Mouse (Mus musculus) kidney, embryonic 16.5 days (tissue): Measurements from ENCODE around the gene Pym1. TPM values are rescaled to one million over a fixed set of nuclear protein-coding genes. Genes with fewer than 3 reads are reported as not detected.
A peak's percentile ranks its signal among the peaks of the same experiment; 100 is the strongest.

Experiments used
- ATAC-seq: fragments of 200-750 bp; cut with Nextera tagmentation; 2 replicates; pipeline ENCODE4 v1.8.0; 2017; ENCODE audit warnings: moderate TSS enrichment; ENCODE audit not compliant: low FRiP score, low TSS enrichment
- H3K27ac ChIP-seq: fragments of 300-500 bp; sonication (generic); 2 replicates; pipeline ENCODE4 v1.5.1; 2014; ENCODE audit warnings: low read length
- H3K27me3 ChIP-seq: fragments of 300-500 bp; sonication (generic); 2 replicates; pipeline ENCODE4 v1.6.1; 2014; ENCODE audit warnings: low read length, control low read depth, mixed read lengths; ENCODE audit not compliant: insufficient read depth
- H3K36me3 ChIP-seq: fragments of 300-500 bp; sonication (generic); 2 replicates; pipeline ENCODE4 v1.6.1; 2014; ENCODE audit warnings: low read length, control low read depth, mixed read lengths; ENCODE audit not compliant: insufficient read depth
- H3K4me1 ChIP-seq: fragments of 300-500 bp; sonication (generic); 2 replicates; pipeline ENCODE4 v1.6.1; 2014; ENCODE audit warnings: low read length, control low read depth, mixed read lengths; ENCODE audit not compliant: insufficient read depth
- H3K4me2 ChIP-seq: fragments of 300-500 bp; sonication (generic); replicated peaks from 2 replicates; pipeline ENCODE4 v1.6.1; 2014; ENCODE audit warnings: low read depth, low read length
- H3K4me3 ChIP-seq: fragments of 300-500 bp; sonication (generic); 2 replicates; pipeline ENCODE4 v1.5.1; 2014; ENCODE audit warnings: mild to moderate bottlenecking, low read length
- H3K9ac ChIP-seq: fragments of 300-500 bp; sonication (generic); replicated peaks from 2 replicates; pipeline ENCODE4 v1.6.1; 2014; ENCODE audit warnings: low read length
- H3K9me3 ChIP-seq: fragments of 300-500 bp; sonication (generic); 2 replicates; pipeline ENCODE4 v1.6.1; 2016; ENCODE audit warnings: low read length, control low read depth
- WGBS: fragments of 180-500 bp; shearing (Covaris S2); extraction: QIAGEN DNeasy Blood & Tissue Kit; methylation state at CpG from one replicate; pipeline ENCODE4 v1.1.7; 2014; 5-methylcytosine and 5-hydroxymethylcytosine counted together
- polyA plus RNA-seq: library from polyadenylated mRNA; unstranded; fragments of >200 nt; fragmentation: Nextera tagmentation; extraction: Ambion mirVana; gene quantifications from 2 replicates; pipeline ENCODE4 v1.2.1, GENCODE M21; 2015

Pym1 gene
- polyA plus RNA-seq, 1 experiment from 2014 or later: 40.3 TPM

GRCm38 (mm10) chr10:128744211-128744610 is 3.5 kb upstream of the Pym1 start:
- Histone ChIP-seq H3K27me3 (peaks cover 7% of the 10 kb centered on the region; the same call in 1 of the 2 replicates), H3K27ac (peak overlapping the region; percentile 28; the same call in 1 of the 2 replicates), H3K36me3 (no peaks in the 10 kb centered on the region), H3K4me1 (peaks cover 28% of the 10 kb centered on the region), H3K4me2 (peak overlapping the region; percentile 93), H3K4me3 (peak overlapping the region; percentile 64), H3K9me3 (no peaks in the 10 kb centered on the region), H3K9ac (peak overlapping the region; percentile 79)
- ATAC-seq: no peak
- 28% methylated on average over 8 of the region's 8 CpGs for WGBS

GRCm38 (mm10) chr10:128744680-128745601 is 2.7 kb upstream of the Pym1 start, which contains the start of gene Dgka:
Gene Dgka (minus strand): TSS chr10:128744855.
- Histone ChIP-seq H3K27me3 (peaks cover 7% of the 10 kb centered on the region; the same call in 1 of the 2 replicates), H3K9me3 (no peaks in the 10 kb centered on the region), H3K4me3 (peak within 1 kb of the TSS; percentile 64), H3K4me1 (peaks cover 35% of the 10 kb centered on the region), H3K9ac (peak within 1 kb of the TSS; percentile 79), H3K36me3 (no peaks in the 10 kb centered on the region), H3K27ac (peak within 1 kb of the TSS; percentile 28), H3K4me2 (peak within 1 kb of the TSS; percentile 93)
- WGBS: 23% methylated on average over 18 of the region's 18 CpGs
- ATAC-seq: no peak

GRCm38 (mm10) chr10:128745946-128746613 is 1.6 kb upstream of the Pym1 start:
- Histone ChIP-seq H3K9me3 (no peaks in the 10 kb centered on the region), H3K27ac (no peak overlapping the region), H3K27me3 (peaks cover 7% of the 10 kb centered on the region; the same call in 1 of the 2 replicates), H3K4me2 (no peak overlapping the region), H3K9ac (no peak overlapping the region), H3K4me3 (no peak overlapping the region), H3K4me1 (peaks cover 36% of the 10 kb centered on the region), H3K36me3 (no peaks in the 10 kb centered on the region)
- 90% methylated on average over 10 of the region's 10 CpGs for WGBS
- ATAC-seq: no peak

GRCm38 (mm10) chr10:128746972-128747645 is 580 bp upstream of the Pym1 start:
- Histone ChIP-seq H3K27ac (peak overlapping the region; percentile 99), H3K4me1 (peaks cover 36% of the 10 kb centered on the region), H3K9ac (peak overlapping the region; percentile 91), H3K4me2 (peak overlapping the region; percentile 86), H3K27me3 (peaks cover 2% of the 10 kb centered on the region; the same call in 1 of the 2 replicates), H3K36me3 (no peaks in the 10 kb centered on the region), H3K9me3 (no peaks in the 10 kb centered on the region), H3K4me3 (peak overlapping the region; percentile 74)
- 40% methylated on average over 8 of the region's 9 CpGs for WGBS
- ATAC-seq: no peak

GRCm38 (mm10) chr10:128748252-128748864 is 669 bp downstream of the Pym1 start:
- 0% methylated on average over 37 of the region's 37 CpGs for WGBS
- Histone ChIP-seq H3K9ac (peak overlapping the region; percentile 91), H3K4me2 (peak overlapping the region; percentile 86), H3K4me3 (peak overlapping the region; percentile 74), H3K27ac (peak overlapping the region; percentile 99), H3K27me3 (no peaks in the 10 kb centered on the region), H3K4me1 (peaks cover 28% of the 10 kb centered on the region), H3K9me3 (no peaks in the 10 kb centered on the region), H3K36me3 (0 out of 2 replicates have a peak, but pooled peaks cover 2% of the 10 kb centered on the region)
- ATAC-seq: peak; percentile 85

GRCm38 (mm10) chr10:128772895-128773294 is 25.2 kb downstream of the Pym1 start:
- WGBS: 80% methylated on average over 2 of the region's 2 CpGs
- no peak for ATAC-seq
- H3K4me2 ChIP-seq: no peak overlapping the region
- H3K9ac ChIP-seq: no peak overlapping the region
- no peaks in the 10 kb centered on the region for H3K27me3 ChIP-seq
- no peaks in the 10 kb centered on the region for H3K4me1 ChIP-seq
- no peaks in the 10 kb centered on the region; the same call in 1 of the 2 replicates for H3K36me3 ChIP-seq
- no peaks in the 10 kb centered on the region for H3K9me3 ChIP-seq
- no peak overlapping the region for H3K4me3 ChIP-seq
- H3K27ac ChIP-seq: no peak overlapping the region

- no peak overlapping the region for H3K9ac ChIP-seq
- no peak overlapping the region for H3K4me2 ChIP-seq
- no peak overlapping the region for H3K27ac ChIP-seq
- no peak for ATAC-seq
- H3K36me3 ChIP-seq: no peaks in the 10 kb centered on the region
- H3K4me1 ChIP-seq: peaks cover under 1% of the 10 kb centered on the region; the same call in 1 of the 2 replicates
- no peak overlapping the region for H3K4me3 ChIP-seq
- H3K9me3 ChIP-seq: no peaks in the 10 kb centered on the region
- 30% methylated on average over 5 of the region's 5 CpGs for WGBS
- no peaks in the 10 kb centered on the region for H3K27me3 ChIP-seq
These were observed 26.0 kb downstream of the Pym1 start for GRCm38 (mm10) chr10:128773685-128774084.

- H3K9me3 ChIP-seq: no peaks in the 10 kb centered on the region
- H3K27me3 ChIP-seq: no peaks in the 10 kb centered on the region
- peaks cover 6% of the 10 kb centered on the region for H3K4me1 ChIP-seq
- peak overlapping the region; percentile 88 for H3K27ac ChIP-seq
- ATAC-seq: no peak
- H3K36me3 ChIP-seq: no peaks in the 10 kb centered on the region
- no peak overlapping the region for H3K9ac ChIP-seq
- H3K4me3 ChIP-seq: no peak overlapping the region
- no peak overlapping the region for H3K4me2 ChIP-seq
- 94% methylated on average over 2 of the region's 2 CpGs for whole genome bisulfite sequencing
These were observed 30.8 kb downstream of the Pym1 start for GRCm38 (mm10) chr10:128778441-128778840.
